Mouse (Mus musculus): ENCODE measurements around the gene Clybl.

Gene Clybl

GRCm38 (mm10) chr14:122183974-122184373 is 2.5 kb downstream of the Clybl start:
- TF ChIP-seq GATA4 (IDR thresholded peaks at IDR 0.05; ENCODE audit: insufficient replicate concordance, low read length): no peak

GRCm38 (mm10) chr14:122188250-122188649 is 6.7 kb downstream of the Clybl start:
- TF ChIP-seq GATA4 (IDR thresholded peaks at IDR 0.05; ENCODE audit: insufficient replicate concordance, low read length): no peak

- TF ChIP-seq GATA4 (IDR thresholded peaks at IDR 0.05; ENCODE audit: insufficient replicate concordance, low read length): no peak
Measured at GRCm38 (mm10) chr14:122189901-122190300, 8.4 kb downstream of the Clybl start.

GRCm38 (mm10) chr14:122190527-122190926 is 9.0 kb downstream of the Clybl start:
- no peak for TF ChIP-seq GATA4 (IDR thresholded peaks at IDR 0.05; ENCODE audit: insufficient replicate concordance, low read length)

GRCm38 (mm10) chr14:122190941-122191510 is 9.5 kb downstream of the Clybl start:
- no peak for TF ChIP-seq GATA4 (IDR thresholded peaks at IDR 0.05; ENCODE audit: insufficient replicate concordance, low read length)

- TF ChIP-seq GATA4 (IDR thresholded peaks at IDR 0.05; ENCODE audit: insufficient replicate concordance, low read length): no peak
Measured at GRCm38 (mm10) chr14:122194630-122195029, 13.1 kb downstream of the Clybl start.

GRCm38 (mm10) chr14:122196851-122197250 is 15.3 kb downstream of the Clybl start:
- TF ChIP-seq GATA4 (IDR thresholded peaks at IDR 0.05; ENCODE audit: insufficient replicate concordance, low read length): no peak

GRCm38 (mm10) chr14:122200247-122200885 is 18.9 kb downstream of the Clybl start:
- TF ChIP-seq GATA4 (IDR thresholded peaks at IDR 0.05; ENCODE audit: insufficient replicate concordance, low read length): no peak

- no peak for TF ChIP-seq GATA4 (IDR thresholded peaks at IDR 0.05; ENCODE audit: insufficient replicate concordance, low read length)
Measured at GRCm38 (mm10) chr14:122209177-122209576, 27.7 kb downstream of the Clybl start.

- no peak for TF ChIP-seq GATA4 (IDR thresholded peaks at IDR 0.05; ENCODE audit: insufficient replicate concordance, low read length)
Measured at GRCm38 (mm10) chr14:122213590-122213989, 32.1 kb downstream of the Clybl start.

- no peak for TF ChIP-seq GATA4 (IDR thresholded peaks at IDR 0.05; ENCODE audit: insufficient replicate concordance, low read length)
Measured at GRCm38 (mm10) chr14:122214126-122214525, 32.6 kb downstream of the Clybl start.

- TF ChIP-seq GATA4 (IDR thresholded peaks at IDR 0.05; ENCODE audit: insufficient replicate concordance, low read length): no peak
Measured at GRCm38 (mm10) chr14:122217221-122217620, 35.7 kb downstream of the Clybl start.

- no peak for TF ChIP-seq GATA4 (IDR thresholded peaks at IDR 0.05; ENCODE audit: insufficient replicate concordance, low read length)
Measured at GRCm38 (mm10) chr14:122222934-122223374, 41.5 kb downstream of the Clybl start.

GRCm38 (mm10) chr14:122223461-122224102 is 42.1 kb downstream of the Clybl start:
- no peak for TF ChIP-seq GATA4 (IDR thresholded peaks at IDR 0.05; ENCODE audit: insufficient replicate concordance, low read length)

GRCm38 (mm10) chr14:122224103-122224494 is 42.6 kb downstream of the Clybl start:
- TF ChIP-seq GATA4 (IDR thresholded peaks at IDR 0.05; ENCODE audit: insufficient replicate concordance, low read length): no peak

GRCm38 (mm10) chr14:122224501-122224928 is 43.0 kb downstream of the Clybl start:
- TF ChIP-seq GATA4 (IDR thresholded peaks at IDR 0.05; ENCODE audit: insufficient replicate concordance, low read length): no peak
